Mouse (Mus musculus) midbrain, embryonic 16.5 days (tissue): ENCODE measurements at regions not wholly inside any gene's neighbourhood (a gene's known extent, or its start where the extent isn't known, plus 50 kb on each side); places are given as distances from the start of the nearest gene placed in this dataset.
A peak's percentile ranks its signal among the peaks of the same experiment; 100 is the strongest.

ENCODE experiments used
- ATAC-seq: fragments of 200-750 bp; cut with Nextera tagmentation; 2 replicates; pipeline ENCODE4 v1.8.0; 2017; ENCODE audit warnings: moderate TSS enrichment
- H3K27ac ChIP-seq: fragments of 300-500 bp; sonication (generic); 2 replicates; pipeline ENCODE4 v1.5.1; 2014; ENCODE audit warnings: mild to moderate bottlenecking, low read length, mixed read lengths
- H3K27me3 ChIP-seq: fragments of 300-500 bp; sonication (generic); 2 replicates; pipeline ENCODE4 v1.6.1; 2014; ENCODE audit warnings: low read depth, low read length, mixed read lengths; ENCODE audit not compliant: control insufficient read depth, insufficient read depth
- H3K36me3 ChIP-seq: fragments of 300-500 bp; sonication (generic); 2 replicates; pipeline ENCODE4 v1.6.1; 2014; ENCODE audit warnings: mild to moderate bottlenecking, low read length, moderate library complexity, mixed read lengths; ENCODE audit not compliant: control insufficient read depth, insufficient read depth
- H3K4me1 ChIP-seq: fragments of 300-500 bp; sonication (generic); 2 replicates; pipeline ENCODE4 v1.6.1; 2014; ENCODE audit warnings: mild to moderate bottlenecking, low read length, mixed read lengths; ENCODE audit not compliant: control insufficient read depth, insufficient read depth
- H3K4me2 ChIP-seq: fragments of 300-500 bp; sonication (generic); 2 replicates; pipeline ENCODE4 v1.6.1; 2014; ENCODE audit warnings: mild to moderate bottlenecking, low read length, mixed read lengths
- H3K4me3 ChIP-seq: fragments of 300-500 bp; sonication (generic); 2 replicates; pipeline ENCODE4 v1.5.1; 2014; ENCODE audit warnings: low read depth, mild to moderate bottlenecking, low read length, moderate library complexity, mixed read lengths
- H3K9ac ChIP-seq: fragments of 300-500 bp; sonication (generic); 2 replicates; pipeline ENCODE4 v1.6.1; 2014; ENCODE audit warnings: low read depth, low read length, mixed read lengths
- H3K9me3 ChIP-seq: fragments of 300-500 bp; sonication (generic); replicated peaks from 2 replicates; pipeline ENCODE4 v1.6.1; 2014; ENCODE audit warnings: mild to moderate bottlenecking, low read length, mixed read lengths; ENCODE audit not compliant: control insufficient read depth, poor library complexity, severe bottlenecking
- WGBS: fragments of 180-500 bp; shearing (Covaris S2); extraction: QIAGEN DNeasy Blood & Tissue Kit; methylation state at CpG from one replicate; pipeline ENCODE4 v1.1.7; 2014; 5-methylcytosine and 5-hydroxymethylcytosine counted together

DNA sequence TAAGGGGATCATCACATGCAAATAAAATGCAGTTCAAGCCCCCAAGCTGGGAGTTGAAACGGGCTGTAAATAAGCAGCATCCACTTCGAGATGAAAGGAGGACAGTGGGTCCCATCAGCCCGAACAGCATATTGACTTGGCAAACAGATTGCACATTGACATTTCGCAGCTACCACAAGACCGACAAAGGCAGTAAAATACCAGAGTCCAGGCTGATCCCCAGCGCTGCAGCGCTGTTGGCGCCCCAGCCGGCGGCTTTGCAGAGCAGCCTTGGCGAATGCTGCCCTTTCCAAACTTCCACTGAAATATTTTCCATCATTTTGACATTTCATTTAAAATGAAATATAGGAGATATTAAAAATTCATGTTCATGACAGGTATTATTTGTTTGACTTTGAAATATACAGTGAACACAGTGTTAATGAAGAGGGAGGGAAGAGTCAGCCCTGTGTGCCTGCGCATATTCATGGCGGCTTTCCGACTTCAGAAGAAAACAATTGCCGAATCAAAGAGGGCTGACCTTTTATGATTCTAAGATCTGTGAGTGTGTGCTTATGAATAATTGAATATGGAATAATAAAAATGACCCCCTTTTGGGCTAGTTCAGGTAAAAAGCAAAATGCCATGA is 98.4 kb downstream of the Sqor start:
- peak; percentile 85 for ATAC-seq
- H3K27ac ChIP-seq, result no peak overlapping the region
- WGBS, result 49% methylated on average over 15 of the region's 15 CpGs

DNA sequence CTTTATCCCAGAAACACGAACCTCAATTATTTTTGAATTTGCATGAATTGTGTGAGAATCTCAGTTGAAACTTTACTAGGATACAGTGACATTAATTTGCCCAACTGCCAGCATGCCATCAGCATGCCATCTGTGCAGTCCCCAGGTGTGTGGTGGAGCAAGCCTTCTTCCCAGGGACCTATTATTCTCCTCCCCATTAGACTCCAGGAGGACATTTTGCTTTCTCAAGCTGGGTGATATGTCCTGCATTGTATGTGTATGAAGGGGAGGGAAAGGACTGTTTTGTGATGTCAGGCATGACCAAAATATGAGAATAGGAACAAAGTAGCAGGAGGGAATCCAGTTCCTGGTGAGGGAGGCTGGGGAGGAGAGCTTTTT is 98.9 kb downstream of the Sqor start:
- peak; percentile 68 for ATAC-seq
- 51% methylated on average over 1 of the region's 1 CpGs for WGBS
- Histone ChIP-seq H3K4me2 (peak overlapping the region; percentile 2; the same call in 1 of the 2 replicates), H3K4me3 (no peak overlapping the region), H3K9me3 (no peaks in the 10 kb centered on the region), H3K36me3 (no peaks in the 10 kb centered on the region), H3K27me3 (no peaks in the 10 kb centered on the region), H3K27ac (no peak overlapping the region), H3K4me1 (no peaks in the 10 kb centered on the region), H3K9ac (no peak overlapping the region)

More for the DNA sequence above, 98.4 kb downstream of the Sqor start:
- Histone ChIP-seq H3K36me3 (no peaks in the 10 kb centered on the region), H3K4me3 (no peak overlapping the region), H3K27me3 (no peaks in the 10 kb centered on the region), H3K4me1 (no peaks in the 10 kb centered on the region), H3K4me2 (peak overlapping the region; percentile 2), H3K9ac (no peak overlapping the region), H3K9me3 (no peaks in the 10 kb centered on the region)

GRCm38 (mm10) chr2:122887111-122887510 is 122.1 kb downstream of the Sqor start:
- no peak for ATAC-seq
- no peak overlapping the region for H3K9ac ChIP-seq
- no peaks in the 10 kb centered on the region for H3K4me1 ChIP-seq
- no peaks in the 10 kb centered on the region for H3K36me3 ChIP-seq
- H3K4me3 ChIP-seq, result no peak overlapping the region
- peaks cover 9% of the 10 kb centered on the region for H3K9me3 ChIP-seq
- H3K27me3 ChIP-seq, result no peaks in the 10 kb centered on the region
- no peak overlapping the region for H3K4me2 ChIP-seq
- H3K27ac ChIP-seq, result no peak overlapping the region

GRCm38 (mm10) chr2:122887526-122887925 is 122.5 kb downstream of the Sqor start:
- Histone ChIP-seq H3K27me3 (no peaks in the 10 kb centered on the region), H3K27ac (no peak overlapping the region), H3K4me1 (no peaks in the 10 kb centered on the region), H3K9ac (no peak overlapping the region), H3K9me3 (peaks cover 9% of the 10 kb centered on the region), H3K4me2 (no peak overlapping the region), H3K36me3 (no peaks in the 10 kb centered on the region), H3K4me3 (no peak overlapping the region)
- ATAC-seq, result no peak

DNA sequence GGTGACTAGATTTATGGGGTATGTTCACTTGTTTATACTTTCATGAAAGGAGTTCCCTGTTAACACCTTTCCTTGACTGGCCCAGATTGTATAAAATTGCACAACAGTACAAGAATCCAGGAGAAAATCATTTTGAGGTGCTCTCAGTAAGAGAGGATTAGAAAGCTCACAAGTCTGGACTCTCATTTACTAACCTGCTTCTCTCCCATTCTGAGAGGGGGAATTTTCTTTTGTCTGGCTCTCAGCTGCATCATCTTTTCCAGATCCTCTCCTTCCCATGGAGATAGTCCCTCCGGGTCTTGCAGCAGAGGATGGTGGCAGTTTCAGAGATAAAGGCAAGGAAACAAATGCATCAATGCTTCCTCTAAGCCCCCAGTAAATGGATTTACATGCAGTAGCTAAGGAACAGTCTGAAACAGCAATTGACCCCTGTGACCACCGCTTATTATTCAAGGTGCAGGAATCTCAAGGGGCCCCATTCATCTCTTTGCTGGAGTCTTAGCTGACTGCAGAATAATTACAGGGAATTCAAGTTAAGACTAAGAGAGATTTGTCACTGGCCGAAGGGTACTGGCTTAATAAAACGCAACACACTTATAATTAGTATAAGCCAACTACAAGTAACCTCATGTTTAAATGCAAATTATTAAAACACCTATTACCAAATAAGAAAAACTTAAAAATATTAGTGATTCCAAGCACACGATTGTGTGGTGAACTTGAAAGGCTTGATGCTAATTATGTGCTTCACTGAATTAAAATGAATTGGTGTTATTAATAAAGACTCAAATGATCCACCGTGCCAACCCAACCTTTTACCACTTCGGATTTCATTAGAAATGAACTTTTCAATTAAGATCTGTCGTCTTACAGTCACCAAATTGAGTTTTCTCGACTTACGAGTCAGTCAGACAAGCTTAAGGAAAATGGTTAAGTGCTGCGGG is 140.4 kb downstream of the Sqor start:
- 9% methylated on average over 11 of the region's 11 CpGs for WGBS
- Histone ChIP-seq H3K9ac (no peak overlapping the region), H3K4me2 (no peak overlapping the region), H3K36me3 (no peaks in the 10 kb centered on the region), H3K27ac (0 out of 2 replicates have a peak overlapping the region, but pooled peaks have one; percentile 43), H3K9me3 (no peaks in the 10 kb centered on the region; the same call in 1 of the 2 replicates), H3K27me3 (no peaks in the 10 kb centered on the region), H3K4me1 (peaks cover 6% of the 10 kb centered on the region; the same call in 1 of the 2 replicates), H3K4me3 (no peak overlapping the region)
- peak; percentile 51; the same call in 1 of the 2 replicates for ATAC-seq

- no peak overlapping the region for H3K9ac ChIP-seq
- H3K9me3 ChIP-seq, result no peaks in the 10 kb centered on the region
- ATAC-seq, result no peak
- no peak overlapping the region for H3K4me3 ChIP-seq
- no peak overlapping the region for H3K27ac ChIP-seq
- H3K36me3 ChIP-seq, result no peaks in the 10 kb centered on the region
- H3K4me2 ChIP-seq, result no peak overlapping the region
- no peaks in the 10 kb centered on the region for H3K27me3 ChIP-seq
- WGBS, result 92% methylated on average over 1 of the region's 1 CpGs
- no peaks in the 10 kb centered on the region for H3K4me1 ChIP-seq
Measured at GRCm38 (mm10) chr2:122916772-122917171, 151.7 kb downstream of the Sqor start.

DNA sequence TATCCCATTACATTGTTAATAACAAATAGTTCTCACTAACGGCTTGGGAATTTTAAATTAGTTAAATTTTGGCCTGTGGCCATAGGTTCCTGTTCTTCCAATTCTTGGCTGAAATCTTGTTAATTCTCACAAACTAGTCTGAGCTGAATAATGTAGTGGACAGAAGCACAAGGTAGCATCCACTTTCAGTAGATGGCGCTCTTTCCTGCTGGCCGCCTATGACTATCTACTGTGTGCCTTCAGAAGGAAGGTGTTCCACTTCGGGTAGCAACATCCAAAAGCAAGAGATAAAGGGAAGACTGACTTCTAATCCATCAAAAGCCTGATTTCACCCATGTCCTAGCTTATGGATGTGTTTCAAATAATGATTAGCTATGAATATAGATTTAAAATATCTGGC is 172.9 kb downstream of the Sqor start:
- H3K27ac ChIP-seq, result no peak overlapping the region
- 48% methylated on average over 4 of the region's 4 CpGs for WGBS

GRCm38 (mm10) chr2:122944841-122945240 is 179.8 kb downstream of the Sqor start:
- Histone ChIP-seq H3K4me2 (no peak overlapping the region; the same call in 1 of the 2 replicates), H3K9ac (no peak overlapping the region), H3K9me3 (no peaks in the 10 kb centered on the region), H3K27me3 (no peaks in the 10 kb centered on the region), H3K36me3 (no peaks in the 10 kb centered on the region), H3K4me1 (peaks cover 4% of the 10 kb centered on the region), H3K4me3 (no peak overlapping the region), H3K27ac (no peak overlapping the region)
- no peak for ATAC-seq
- WGBS, result 15% methylated on average over 2 of the region's 2 CpGs

More for the DNA sequence above, 172.9 kb downstream of the Sqor start:
- H3K9me3 ChIP-seq, result no peaks in the 10 kb centered on the region
- H3K36me3 ChIP-seq, result no peaks in the 10 kb centered on the region
- no peak for ATAC-seq
- no peak overlapping the region for H3K9ac ChIP-seq
- no peak overlapping the region for H3K4me3 ChIP-seq
- H3K4me1 ChIP-seq, result no peaks in the 10 kb centered on the region
- no peaks in the 10 kb centered on the region for H3K27me3 ChIP-seq
- H3K4me2 ChIP-seq, result no peak overlapping the region

- H3K4me2 ChIP-seq, result no peak overlapping the region
- no peak overlapping the region for H3K9ac ChIP-seq
- H3K27ac ChIP-seq, result no peak overlapping the region
- H3K4me1 ChIP-seq, result peaks cover 4% of the 10 kb centered on the region
- no peak overlapping the region for H3K4me3 ChIP-seq
- no peaks in the 10 kb centered on the region for H3K36me3 ChIP-seq
- WGBS, result 86% methylated on average over 3 of the region's 3 CpGs
- ATAC-seq, result no peak
- H3K27me3 ChIP-seq, result no peaks in the 10 kb centered on the region
- H3K9me3 ChIP-seq, result no peaks in the 10 kb centered on the region
Measured at GRCm38 (mm10) chr2:122945891-122946290, 180.9 kb downstream of the Sqor start.
